Mouse (Mus musculus): ENCODE data around the gene Best2.

DNA sequence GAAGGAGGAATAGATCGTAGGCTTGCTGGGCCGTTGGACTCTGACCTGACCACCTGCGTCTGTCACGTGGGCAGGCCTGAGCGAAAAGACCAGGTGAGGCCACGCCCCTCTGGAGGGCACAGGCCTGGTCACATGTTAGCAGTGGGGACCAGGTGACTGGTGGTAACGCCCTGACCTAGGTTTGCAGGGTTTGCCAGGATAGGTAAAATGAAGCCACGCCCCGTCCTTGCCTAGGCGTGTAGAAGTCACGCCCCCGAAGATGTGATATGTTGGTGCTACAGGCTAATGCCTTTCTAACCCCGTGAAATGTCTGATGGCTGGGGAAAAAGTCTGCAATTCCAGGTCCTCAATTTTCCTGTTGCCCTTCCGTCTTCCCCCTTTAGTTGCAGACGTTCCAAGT, 23.5 kb downstream of the Best2 start:
- TF ChIP-seq CTCF (IDR thresholded peaks at IDR 0.05; ENCODE audit: insufficient read depth, low read depth, low read length) = no peak
- no peak for TF ChIP-seq POLR2A (IDR thresholded peaks at IDR 0.05; ENCODE audit: insufficient read depth, low read depth, low read length)

All from olfactory bulb, adult 2 months (tissue).